Mouse (Mus musculus) gastrocnemius, postnatal 36 days (tissue): Measurements from ENCODE around the gene Tm4sf4. TPM values are rescaled to one million over a fixed set of nuclear protein-coding genes. Genes with fewer than 3 reads are reported as not detected.

Experiments used
- DNase-seq, 2 experiments: peaks; one replicate each; pipeline ENCODE4 v3.0.0; 2022
- intact Hi-C: fragments of 180-260 bp; cut with DNase I; formaldehyde crosslinking; loops from one replicate; pipeline ENCODE4 v1.15.1; 2025
- total RNA-seq, 2 experiments: library from RNA; stranded (reverse); gene quantifications; 2 replicates each; pipeline ENCODE4 v1.2.3; 2021

The Tm4sf4 gene
- total RNA-seq, 2 experiments from 2014 or later = not detected

- DNase-seq = peak in 1 of 2 experiments; percentile 29
- intact Hi-C loops = loop anchor here (2.0 to 5.0 kb wide), 4 partner anchors 36 to 154 kb away; partner anchors contain the start of gene Wwtr1
Observed at GRCm38 (mm10) chr3:57470981-57471601, 46.0 kb downstream of the Tm4sf4 start.

DNA sequence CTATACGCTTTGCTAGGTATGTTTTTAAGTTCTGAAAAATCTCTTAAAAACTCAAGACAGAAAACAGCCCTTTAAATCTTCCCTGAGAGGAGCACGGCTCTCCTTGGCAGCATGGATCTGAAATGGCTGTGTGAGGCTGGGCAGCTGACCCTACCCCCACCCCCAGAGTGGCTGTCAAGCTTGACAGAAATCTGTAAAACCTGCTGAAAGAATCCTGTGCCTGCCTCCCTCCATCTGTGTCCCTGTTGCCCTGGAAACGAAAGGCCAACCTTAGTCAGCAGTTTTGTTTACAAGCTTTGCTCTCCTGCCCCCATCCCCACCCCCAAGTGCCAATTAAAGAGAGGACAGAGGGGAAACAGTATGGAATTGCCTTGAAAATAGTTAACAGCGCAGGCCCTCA lies 47.3 kb downstream of the Tm4sf4 start:
- intact Hi-C loops = loop anchor here (5.0 kb wide), 1 partner anchor 35 kb away; no protein-coding TSS in a partner anchor
- no peak for DNase-seq

DNA sequence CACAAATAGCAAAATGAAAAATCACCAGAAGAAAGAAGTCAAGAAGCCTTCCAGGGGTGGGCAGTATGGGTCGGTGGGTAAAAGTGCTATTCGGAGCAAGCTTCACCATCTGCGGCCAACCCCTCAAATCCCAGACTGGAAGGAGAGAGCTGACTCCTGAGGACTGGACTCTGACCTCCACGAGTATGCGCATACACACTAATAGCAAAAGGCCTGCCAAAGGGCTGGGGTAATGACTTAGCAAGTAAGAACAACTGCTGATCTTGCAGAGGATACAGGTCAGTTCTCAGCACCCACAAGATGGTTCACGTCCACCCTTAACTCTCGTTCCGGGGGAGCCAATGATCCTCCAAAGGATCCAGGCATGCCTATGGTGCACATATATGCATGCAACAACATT lies 49.3 kb downstream of the Tm4sf4 start:
- DNase-seq = no peak
- intact Hi-C loops = loop anchor here (5.0 kb wide), 1 partner anchor 33 kb away; no protein-coding TSS in a partner anchor

DNA sequence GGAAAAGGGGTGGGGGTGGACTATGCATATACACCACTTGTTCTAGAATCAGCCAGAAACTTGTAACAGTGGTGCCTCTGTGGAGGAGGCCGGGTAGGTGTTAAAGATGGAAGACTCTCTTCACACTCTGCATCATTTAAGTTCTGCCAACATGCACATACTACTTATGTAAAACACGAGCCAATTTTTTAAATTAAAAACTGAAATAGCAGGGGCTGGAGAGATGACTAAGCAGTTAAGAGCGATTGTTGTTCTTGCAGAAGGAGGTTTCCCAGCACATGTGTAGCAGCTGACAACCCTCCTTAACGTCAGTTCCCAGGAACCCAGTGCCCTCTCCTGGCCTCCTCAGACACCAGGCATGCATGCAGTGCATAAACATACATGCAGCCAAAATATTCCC lies 55.5 kb downstream of the Tm4sf4 start:
- intact Hi-C loops = no loop called here

DNA sequence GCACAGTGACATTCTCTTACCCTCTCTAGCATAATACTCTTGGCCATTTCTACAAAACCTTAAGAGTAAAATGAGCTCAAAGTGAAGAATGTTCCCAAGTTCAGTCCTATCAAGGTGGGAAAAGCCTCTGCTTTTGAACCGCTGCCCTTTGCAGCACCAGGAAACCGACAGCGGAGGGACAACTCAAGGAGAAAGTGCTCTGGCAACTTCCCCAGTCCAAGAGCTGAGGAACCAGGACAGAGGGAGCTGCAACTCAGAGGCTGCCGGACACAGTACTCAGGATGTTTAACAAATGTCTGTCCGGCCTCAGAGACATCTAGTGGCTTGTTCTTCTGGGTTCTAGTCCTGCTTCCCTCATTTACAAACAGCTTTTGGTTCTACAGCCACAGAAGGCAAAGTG lies 56.9 kb downstream of the Tm4sf4 start:
- DNase-seq = no peak
- intact Hi-C loops = no loop called here

More for the DNA sequence above, 55.5 kb downstream of the Tm4sf4 start:
- no peak for DNase-seq

DNA sequence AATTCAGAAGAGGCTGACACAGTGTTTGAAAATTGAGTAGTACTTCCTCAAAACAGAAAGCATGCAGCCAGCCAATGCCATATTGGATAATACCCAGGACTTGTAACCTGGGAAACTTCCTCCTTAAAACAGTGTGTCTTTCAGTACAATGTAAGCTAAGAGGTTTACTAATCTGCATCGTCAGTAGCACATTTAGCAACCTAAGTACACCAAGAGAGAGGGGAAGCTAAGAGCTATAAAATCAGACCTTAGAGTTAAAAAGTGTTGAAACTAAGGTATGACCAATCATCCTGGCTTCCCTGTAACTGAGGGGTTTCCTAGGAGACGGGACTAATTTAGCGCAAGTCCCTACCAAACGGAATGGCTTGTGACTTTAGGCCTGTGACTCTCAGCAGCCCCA lies 61.0 kb downstream of the Tm4sf4 start:
- no peak for DNase-seq
- intact Hi-C loops = loop anchor here (5.0 kb wide), 1 partner anchor 91 kb away; the partner anchor contains the start of gene Wwtr1

GRCm38 (mm10) chr3:57487455-57488153 lies 62.5 kb downstream of the Tm4sf4 start:
- no peak for DNase-seq
- intact Hi-C loops = loop anchor here (5.0 kb wide), 1 partner anchor 90 kb away; the partner anchor contains the start of gene Wwtr1

Other genes with a start within 250 kb of the Tm4sf4 start
- gene Tm4sf1, start 123.3 kb upstream of the Tm4sf4 start, total RNA-seq = 10 to 100 TPM; 18.9 TPM
- 10 to 100 TPM; 22.9 to 25.2 TPM for gene Wwtr1, start 150.6 kb downstream of the Tm4sf4 start, total RNA-seq
- 10 to 100 TPM; 10.1 to 12.0 TPM for gene Commd2, start 226.4 kb downstream of the Tm4sf4 start, total RNA-seq